Mouse (Mus musculus) forebrain, embryonic 13.5 days (tissue): Measurements from ENCODE around the gene Zmym4. TPM values are rescaled to one million over a fixed set of nuclear protein-coding genes. Genes with fewer than 3 reads are reported as not detected.
A peak's percentile ranks its signal among the peaks of the same experiment; 100 is the strongest.
"Not testable (repeated sequence)": the region's sequence is repeated elsewhere in the genome, so short reads cannot be mapped to it uniquely, and the experiment has no call there.

Source experiments
- ATAC-seq: fragments of 200-750 bp; cut with Nextera tagmentation; 2 replicates; pipeline ENCODE4 v1.8.0; 2017
- H3K27ac ChIP-seq: fragments of 300-500 bp; sonication (generic); 2 replicates; pipeline ENCODE4 v1.5.1; 2015; ENCODE audit warnings: inconsistent platforms, mild to moderate bottlenecking, moderate library complexity
- H3K27me3 ChIP-seq: fragments of 300-500 bp; sonication (generic); 2 replicates; pipeline ENCODE4 v1.6.1; 2015; ENCODE audit warnings: mild to moderate bottlenecking, inconsistent platforms
- H3K36me3 ChIP-seq: fragments of 300-500 bp; sonication (generic); 2 replicates; pipeline ENCODE4 v1.6.1; 2015; ENCODE audit warnings: mild to moderate bottlenecking, inconsistent platforms; ENCODE audit not compliant: poor library complexity, severe bottlenecking
- H3K4me1 ChIP-seq: fragments of 300-500 bp; sonication (generic); 2 replicates; pipeline ENCODE4 v1.6.1; 2015; ENCODE audit warnings: inconsistent platforms
- H3K4me2 ChIP-seq: fragments of 300-500 bp; sonication (generic); 2 replicates; pipeline ENCODE4 v1.6.1; 2015; ENCODE audit warnings: inconsistent platforms, mild to moderate bottlenecking, moderate library complexity
- H3K4me3 ChIP-seq: fragments of 300-500 bp; sonication (generic); 2 replicates; pipeline ENCODE4 v1.5.1; 2015; ENCODE audit warnings: mild to moderate bottlenecking, inconsistent platforms
- H3K9ac ChIP-seq: fragments of 300-500 bp; sonication (generic); 2 replicates; pipeline ENCODE4 v1.6.1; 2015; ENCODE audit warnings: mild to moderate bottlenecking, inconsistent platforms
- H3K9me3 ChIP-seq: fragments of 300-500 bp; sonication (generic); replicated peaks from 2 replicates; pipeline ENCODE4 v1.6.1; 2016; ENCODE audit warnings: inconsistent platforms
- WGBS: fragments of 180-500 bp; shearing (Covaris S2); methylation state at CpG from one replicate; pipeline ENCODE4 v1.1.7; 2015; 5-methylcytosine and 5-hydroxymethylcytosine counted together
- polyA plus RNA-seq: library from polyadenylated mRNA; unstranded; fragments of >200 nt; fragmentation: Nextera tagmentation; extraction: Ambion mirVana; gene quantifications from 2 replicates; pipeline ENCODE4 v1.2.1, GENCODE M21; 2015

The Zmym4 gene
- polyA plus RNA-seq, 1 experiment from 2014 or later = 30.0 TPM

DNA sequence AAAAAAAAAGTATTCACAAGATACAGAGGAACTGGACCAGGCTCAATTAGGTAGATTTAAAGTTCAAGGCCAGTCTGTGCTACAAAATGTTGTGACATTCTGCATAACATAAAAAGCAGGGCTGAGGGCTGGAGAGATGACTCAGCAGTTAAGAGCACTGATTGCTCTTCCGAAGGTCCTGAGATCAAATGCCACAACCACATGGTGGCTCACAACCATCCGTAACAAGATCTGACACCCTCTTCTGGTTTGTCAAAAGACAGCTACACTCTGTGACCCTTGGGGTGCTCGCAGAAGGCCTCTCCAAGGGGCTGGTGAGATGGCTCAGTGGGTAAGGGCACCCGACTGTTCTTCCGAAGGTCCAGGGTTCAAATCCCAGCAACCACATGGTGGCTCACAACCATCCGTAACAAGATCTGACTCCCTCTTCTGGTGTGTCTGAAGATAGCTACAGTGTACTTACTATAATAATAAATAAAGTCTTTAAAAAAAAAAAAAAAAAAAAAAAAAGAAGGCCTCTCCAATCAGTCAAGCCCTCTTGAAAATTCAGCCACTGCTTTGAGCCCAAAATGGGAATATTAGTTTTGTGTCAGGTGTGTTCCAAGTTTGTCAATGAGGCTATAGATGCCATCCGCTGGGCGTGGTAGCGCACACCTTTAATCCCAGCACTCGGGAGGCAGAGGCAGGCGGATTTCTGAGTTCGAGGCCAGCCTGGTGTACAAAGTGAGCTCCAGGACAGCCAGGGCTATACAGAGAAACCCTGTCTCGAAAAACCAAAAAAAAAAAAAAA is 16.0 kb upstream of the Zmym4 start:
- ATAC-seq, H3K4me2 ChIP-seq, H3K9ac ChIP-seq, H3K4me3 ChIP-seq, H3K27me3 ChIP-seq, H3K4me1 ChIP-seq, H3K36me3 ChIP-seq, H3K27ac ChIP-seq, H3K9me3 ChIP-seq: not testable (repeated sequence)
- WGBS = 84% methylated on average over 12 of the region's 13 CpGs

GRCm38 (mm10) chr4:126983321-126983720 is 15.4 kb upstream of the Zmym4 start:
- Histone ChIP-seq H3K4me3 (no peak overlapping the region), H3K36me3 (no peaks in the 10 kb centered on the region), H3K4me2 (no peak overlapping the region), H3K9me3 (no peaks in the 10 kb centered on the region), H3K27ac (no peak overlapping the region), H3K27me3 (no peaks in the 10 kb centered on the region), H3K9ac (no peak overlapping the region), H3K4me1 (no peaks in the 10 kb centered on the region)
- WGBS = 69% methylated on average over 3 of the region's 3 CpGs
- ATAC-seq = no peak

GRCm38 (mm10) chr4:126978706-126979105 is 10.8 kb upstream of the Zmym4 start:
- H3K9me3 ChIP-seq = no peaks in the 10 kb centered on the region
- 90% methylated on average over 3 of the region's 3 CpGs for WGBS
- no peak overlapping the region for H3K27ac ChIP-seq
- H3K9ac ChIP-seq = no peak overlapping the region
- H3K36me3 ChIP-seq = no peaks in the 10 kb centered on the region
- no peak overlapping the region for H3K4me2 ChIP-seq
- no peaks in the 10 kb centered on the region for H3K27me3 ChIP-seq
- ATAC-seq = no peak
- H3K4me1 ChIP-seq = no peaks in the 10 kb centered on the region
- no peak overlapping the region for H3K4me3 ChIP-seq

GRCm38 (mm10) chr4:126977467-126977866 is 9.5 kb upstream of the Zmym4 start:
- H3K36me3 ChIP-seq = no peaks in the 10 kb centered on the region

DNA sequence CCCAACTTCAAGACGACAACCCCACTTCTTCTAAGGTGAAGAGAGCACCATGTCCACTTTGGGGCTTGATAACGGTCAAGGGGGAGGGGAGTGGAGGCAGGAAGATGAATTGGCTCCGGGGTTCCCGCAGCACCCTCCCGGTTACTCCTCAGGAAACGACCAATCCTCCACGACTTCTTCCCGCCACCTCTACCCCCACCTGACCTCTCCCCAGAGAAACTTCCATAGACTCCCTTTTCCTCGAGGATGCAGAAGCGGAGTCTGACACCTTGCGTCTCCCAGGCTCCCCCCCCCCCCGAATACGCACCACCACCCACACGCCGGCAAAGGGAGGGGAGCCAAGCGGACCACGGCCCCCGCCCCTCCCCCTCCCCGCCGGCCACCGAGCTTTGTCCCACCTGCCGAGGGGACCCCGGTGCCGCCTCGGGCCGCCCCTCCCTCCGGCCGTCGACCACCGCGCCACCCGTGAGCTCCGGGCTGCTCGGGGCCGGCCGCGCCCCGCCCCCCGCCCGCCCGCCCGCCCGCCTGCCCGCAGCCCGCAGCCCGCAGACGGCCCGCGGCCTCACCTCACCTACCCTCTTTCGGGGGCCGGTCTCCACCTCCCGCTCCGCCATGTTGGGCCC is 583 bp downstream of the Zmym4 start:
- Histone ChIP-seq H3K36me3 (no peaks in the 10 kb centered on the region), H3K9ac (peak overlapping the region; percentile 97), H3K4me3 (peak overlapping the region; percentile 95), H3K27ac (peak overlapping the region; percentile 99), H3K4me1 (peaks cover 9% of the 10 kb centered on the region), H3K9me3 (no peaks in the 10 kb centered on the region), H3K27me3 (no peaks in the 10 kb centered on the region), H3K4me2 (peak overlapping the region; percentile 78)
- 0% methylated on average over 10 of the region's 53 CpGs for WGBS
- ATAC-seq = peak; percentile 13; the same call in 1 of the 2 replicates

More at GRCm38 (mm10) chr4:126977467-126977866, 9.5 kb upstream of the Zmym4 start:
- Histone ChIP-seq H3K4me1 (no peaks in the 10 kb centered on the region), H3K4me3 (no peak overlapping the region), H3K9me3 (no peaks in the 10 kb centered on the region), H3K27me3 (no peaks in the 10 kb centered on the region), H3K4me2 (no peak overlapping the region), H3K27ac (no peak overlapping the region), H3K9ac (no peak overlapping the region)
- no peak for ATAC-seq

DNA sequence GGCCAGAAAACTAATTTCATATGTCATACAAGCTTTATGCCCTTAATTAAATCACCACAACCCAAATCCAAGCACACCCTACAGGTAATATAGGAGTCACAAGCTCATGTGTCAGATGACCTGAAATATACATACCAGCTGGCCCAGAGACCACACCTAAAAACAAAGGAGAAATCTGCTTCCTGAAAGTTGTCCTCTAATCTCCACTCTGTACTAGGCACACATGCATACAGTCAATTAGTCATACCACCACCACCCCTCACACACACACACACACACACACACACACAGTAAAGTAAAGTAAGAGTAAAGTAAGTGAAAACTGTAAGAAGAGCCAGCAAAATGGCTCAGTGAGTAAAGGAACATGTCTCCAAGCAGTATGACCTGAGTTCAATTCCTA is 9.3 kb downstream of the Zmym4 start:
- Histone ChIP-seq H3K9ac (no peak overlapping the region), H3K9me3 (no peaks in the 10 kb centered on the region), H3K4me2 (no peak overlapping the region), H3K27me3 (no peaks in the 10 kb centered on the region), H3K27ac (no peak overlapping the region), H3K4me1 (peaks cover 20% of the 10 kb centered on the region), H3K36me3 (0 out of 2 replicates have a peak, but pooled peaks cover 8% of the 10 kb centered on the region), H3K4me3 (no peak overlapping the region)
- no peak for ATAC-seq

- Histone ChIP-seq H3K4me3 (no peak overlapping the region), H3K9ac (no peak overlapping the region), H3K9me3 (no peaks in the 10 kb centered on the region), H3K4me2 (no peak overlapping the region), H3K27ac (no peak overlapping the region), H3K36me3 (0 out of 2 replicates have a peak, but pooled peaks cover 8% of the 10 kb centered on the region), H3K4me1 (peaks cover 20% of the 10 kb centered on the region), H3K27me3 (no peaks in the 10 kb centered on the region)
- 95% methylated on average over 2 of the region's 2 CpGs for WGBS
- no peak for ATAC-seq
These were observed 9.7 kb downstream of the Zmym4 start for GRCm38 (mm10) chr4:126958261-126958660.

DNA sequence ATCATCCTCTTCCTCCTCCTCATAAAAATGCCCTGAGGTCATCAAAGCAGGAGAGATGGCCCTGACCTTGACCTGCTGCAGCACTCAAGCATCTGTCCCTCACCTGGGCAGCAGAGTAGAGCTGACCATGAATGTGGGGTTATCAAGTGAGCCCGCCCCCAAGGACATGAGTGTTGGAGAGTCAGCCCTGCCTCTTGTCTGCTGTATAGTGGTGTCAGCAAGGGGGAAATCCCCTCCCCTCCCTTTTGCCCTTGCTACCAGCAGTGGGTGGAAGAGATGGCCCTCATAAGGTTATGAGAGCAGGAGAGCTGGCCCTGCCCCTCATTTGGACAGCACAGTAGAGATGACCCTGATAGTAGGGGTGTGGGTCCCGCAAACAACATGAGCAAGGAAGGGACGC is 10.5 kb downstream of the Zmym4 start:
- H3K27ac ChIP-seq = no peak overlapping the region
- H3K9me3 ChIP-seq = no peaks in the 10 kb centered on the region
- H3K9ac ChIP-seq = no peak overlapping the region
- H3K4me3 ChIP-seq = no peak overlapping the region
- no peaks in the 10 kb centered on the region for H3K27me3 ChIP-seq
- H3K36me3 ChIP-seq = 0 out of 2 replicates have a peak, but pooled peaks cover 8% of the 10 kb centered on the region
- peaks cover 20% of the 10 kb centered on the region for H3K4me1 ChIP-seq
- no peak for ATAC-seq
- no peak overlapping the region; the same call in 1 of the 2 replicates for H3K4me2 ChIP-seq
- 93% methylated on average over 3 of the region's 3 CpGs for WGBS

DNA sequence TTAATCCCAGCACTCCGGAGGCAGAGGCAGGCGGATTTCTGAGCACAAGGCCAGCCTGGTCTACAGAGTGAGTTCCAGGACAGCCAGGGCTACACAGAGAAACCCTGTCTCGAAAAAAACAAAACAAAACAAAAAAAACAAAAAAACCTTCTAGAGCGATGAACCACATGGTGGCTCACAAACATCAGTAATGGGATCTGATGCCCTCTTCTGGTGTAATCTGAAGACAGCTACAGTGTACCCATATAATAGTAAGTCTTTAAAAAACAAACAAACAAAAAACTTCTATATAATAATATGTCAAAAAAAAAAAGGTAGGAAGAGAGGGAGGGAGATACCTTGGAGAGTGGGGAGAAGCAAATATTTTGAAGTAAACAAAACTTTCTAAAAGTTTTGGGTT is 17.1 kb downstream of the Zmym4 start:
- ATAC-seq, H3K27ac ChIP-seq, H3K4me3 ChIP-seq, H3K4me2 ChIP-seq, H3K27me3 ChIP-seq, H3K9ac ChIP-seq, H3K9me3 ChIP-seq, H3K4me1 ChIP-seq: not testable (repeated sequence)
- WGBS = 88% methylated on average over 4 of the region's 4 CpGs
- peaks cover 23% of the 10 kb centered on the region for H3K36me3 ChIP-seq

GRCm38 (mm10) chr4:126943421-126943820 is 24.5 kb downstream of the Zmym4 start:
- Histone ChIP-seq H3K9ac (no peak overlapping the region), H3K9me3 (no peaks in the 10 kb centered on the region), H3K27ac (no peak overlapping the region), H3K4me3 (no peak overlapping the region), H3K36me3 (peaks cover 21% of the 10 kb centered on the region), H3K27me3 (no peaks in the 10 kb centered on the region), H3K4me2 (no peak overlapping the region), H3K4me1 (no peaks in the 10 kb centered on the region)
- WGBS = 89% methylated on average over 3 of the region's 3 CpGs
- ATAC-seq = no peak

GRCm38 (mm10) chr4:126942846-126943245 is 25.1 kb downstream of the Zmym4 start:
- Histone ChIP-seq H3K27ac (no peak overlapping the region), H3K9ac (no peak overlapping the region), H3K4me3 (no peak overlapping the region), H3K4me2 (no peak overlapping the region), H3K36me3 (peaks cover 21% of the 10 kb centered on the region), H3K4me1 (no peaks in the 10 kb centered on the region), H3K27me3 (no peaks in the 10 kb centered on the region), H3K9me3 (no peaks in the 10 kb centered on the region)
- 96% methylated on average over 3 of the region's 3 CpGs for WGBS
- no peak for ATAC-seq

GRCm38 (mm10) chr4:126927701-126928100 is 40.2 kb downstream of the Zmym4 start:
- Histone ChIP-seq H3K27ac (no peak overlapping the region), H3K9ac (no peak overlapping the region)
- 97% methylated on average over 1 of the region's 1 CpGs for WGBS

More at GRCm38 (mm10) chr4:126927701-126928100, 40.2 kb downstream of the Zmym4 start:
- no peak for ATAC-seq
- Histone ChIP-seq H3K36me3 (peaks cover 15% of the 10 kb centered on the region), H3K27me3 (no peaks in the 10 kb centered on the region), H3K4me2 (no peak overlapping the region), H3K9me3 (no peaks in the 10 kb centered on the region), H3K4me3 (no peak overlapping the region), H3K4me1 (no peaks in the 10 kb centered on the region)
